Mouse (Mus musculus) gastrocnemius, postnatal 36 days (tissue): ENCODE results near the gene Ccdc87. TPM values are rescaled to one million over a fixed set of nuclear protein-coding genes. Genes with fewer than 3 reads are reported as not detected.
"Not testable (repeated sequence)": the region's sequence is repeated elsewhere in the genome, so short reads cannot be mapped to it uniquely, and the experiment has no call there.

ENCODE experiments used
- DNase-seq, 2 experiments: peaks; one replicate each; pipeline ENCODE4 v3.0.0; 2022
- intact Hi-C: fragments of 180-260 bp; cut with DNase I; formaldehyde crosslinking; loops from one replicate; pipeline ENCODE4 v1.15.1; 2025
- long read RNA-seq, 2 experiments: library from polyadenylated mRNA; stranded (forward); transcript quantifications; one replicate each; pipeline ENCODE4 v2.0.0; 2021
- total RNA-seq, 2 experiments: library from RNA; stranded (reverse); gene quantifications; 2 replicates each; pipeline ENCODE4 v1.2.3; 2021

Ccdc87 gene
- not detected for total RNA-seq
- long read RNA-seq, experiment 1: 0 reads
- long read RNA-seq, experiment 2: 0 reads

DNA sequence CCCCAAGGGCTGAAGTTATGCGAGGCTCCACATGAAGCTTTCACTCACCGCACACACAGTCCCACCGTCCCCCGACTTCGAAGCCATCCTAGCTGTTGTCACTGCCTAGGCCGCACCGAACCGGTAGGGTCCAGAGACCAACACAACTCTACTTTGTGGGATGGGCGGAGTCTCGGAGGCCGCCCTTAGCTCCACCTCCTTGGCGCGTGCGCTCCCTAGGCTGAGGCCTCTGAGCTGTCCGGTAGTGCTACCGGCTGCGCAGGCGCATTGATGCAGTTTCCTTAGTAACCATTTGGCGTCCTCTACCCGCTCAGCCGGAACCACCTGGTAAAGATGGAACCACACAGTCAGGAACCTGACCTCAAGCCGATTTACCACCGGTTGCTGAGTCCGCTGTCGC lies at the start of gene Ccdc87, which contains the start of gene Ccs:
Gene Ccdc87 (plus strand): TSS at position 218 of the 400 bp plus-strand sequence.
Gene Ccs (minus strand): TSS at position 184 of the 400 bp plus-strand sequence.
- intact Hi-C loops: no loop called here
- peak; percentile 96 for DNase-seq

GRCm38 (mm10) chr19:4793281-4793830 lies 45.8 kb upstream of the Ccdc87 start:
- DNase-seq: no peak
- intact Hi-C loops: no loop called here

GRCm38 (mm10) chr19:4793831-4794422 lies 45.2 kb upstream of the Ccdc87 start, which contains the start of gene Rbm4:
Rbm4 (minus strand) TSS chr19:4793901.
- DNase-seq: peak; percentile 86 to 96
- intact Hi-C loops: no loop called here

- intact Hi-C loops: no loop called here
- no peak for DNase-seq
Measured at GRCm38 (mm10) chr19:4795929-4796328, 43.2 kb upstream of the Ccdc87 start.

DNA sequence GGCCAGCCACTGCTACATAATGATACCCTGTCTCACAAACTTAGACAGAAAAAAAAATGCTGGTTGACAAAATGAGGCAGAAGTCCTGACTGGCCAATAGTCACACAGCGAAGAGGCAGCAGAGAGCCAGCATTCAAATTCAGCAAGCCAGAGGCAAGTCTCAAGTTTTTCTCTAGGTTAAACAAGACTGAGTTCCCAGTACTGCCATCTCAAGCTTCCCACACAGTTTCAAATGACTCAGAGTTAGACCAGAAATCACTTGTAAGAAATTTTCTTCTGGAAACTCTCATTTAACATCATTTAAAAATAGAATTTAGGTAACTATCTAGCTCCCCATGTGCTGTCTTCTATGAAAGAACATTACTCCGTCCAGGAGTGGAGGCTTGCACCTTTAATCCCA lies 41.3 kb upstream of the Ccdc87 start:
- no peak for DNase-seq
- intact Hi-C loops: no loop called here

DNA sequence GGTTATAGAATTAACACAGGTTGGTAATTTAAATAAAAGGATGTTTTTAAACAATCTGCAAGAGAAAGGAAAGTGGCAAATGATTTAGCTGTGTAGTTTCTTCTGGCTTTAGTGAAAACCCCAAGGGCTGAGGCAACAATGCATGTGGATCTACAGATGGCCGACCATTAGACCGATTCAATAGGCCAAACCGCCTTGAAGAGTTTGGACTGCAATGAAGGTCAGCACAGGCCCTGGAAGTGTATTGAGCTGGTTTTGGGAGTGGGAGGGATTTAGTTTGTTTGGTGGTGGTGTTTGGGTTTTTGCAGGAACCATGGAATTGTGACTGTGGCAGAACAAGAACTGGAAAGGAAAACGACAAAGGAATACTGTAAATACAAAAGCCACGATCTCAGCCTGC lies 40.1 kb upstream of the Ccdc87 start:
- DNase-seq: no peak
- intact Hi-C loops: no loop called here

DNA sequence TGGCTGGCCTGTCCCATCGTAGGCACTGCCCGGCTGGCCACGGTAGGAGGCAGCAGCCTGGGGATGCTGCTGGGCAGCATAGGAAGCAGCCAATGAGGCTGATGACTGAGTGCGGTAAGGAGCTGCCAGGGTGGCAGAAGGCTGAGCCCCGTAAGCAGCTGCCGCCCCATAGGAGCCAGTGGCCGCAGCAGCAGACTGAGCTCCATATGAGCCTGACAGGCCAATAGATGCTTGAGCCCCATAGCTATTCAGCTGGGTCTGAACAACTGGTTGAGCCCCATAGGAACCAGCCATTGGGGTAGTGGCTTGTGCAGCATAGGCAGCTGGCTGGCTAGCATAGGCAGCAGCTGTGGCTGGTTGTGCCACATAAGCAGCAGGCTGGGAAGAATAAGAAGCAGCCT lies 36.5 kb upstream of the Ccdc87 start:
- intact Hi-C loops: no loop called here

GRCm38 (mm10) chr19:4803283-4803682 lies 35.9 kb upstream of the Ccdc87 start:
- no peak for DNase-seq
- intact Hi-C loops: no loop called here

More for the DNA sequence above, 36.5 kb upstream of the Ccdc87 start:
- no peak for DNase-seq

- no peak for DNase-seq
- intact Hi-C loops: loop anchor here (5.0 kb wide), 1 partner anchor 53 kb away; the partner anchor contains the start of gene Rbm4b
Measured at GRCm38 (mm10) chr19:4810309-4810708, 28.9 kb upstream of the Ccdc87 start.

- DNase-seq: no peak
- intact Hi-C loops: loop anchor here (5.0 kb wide), 1 partner anchor 53 kb away; the partner anchor contains the start of gene Rbm4b
Measured at GRCm38 (mm10) chr19:4810746-4811062, 28.5 kb upstream of the Ccdc87 start.

GRCm38 (mm10) chr19:4811063-4811908 lies 27.9 kb upstream of the Ccdc87 start, which contains the start of the genes Gm21992 and Rbm14:
Gm21992 (minus strand) TSS chr19:4811612.
Rbm14 (minus strand) TSS chr19:4811634.
- peak; percentile 98 for DNase-seq
- intact Hi-C loops: loop anchor here (5.0 kb wide), 1 partner anchor 54 kb away; the partner anchor contains the start of gene Rbm4b

DNA sequence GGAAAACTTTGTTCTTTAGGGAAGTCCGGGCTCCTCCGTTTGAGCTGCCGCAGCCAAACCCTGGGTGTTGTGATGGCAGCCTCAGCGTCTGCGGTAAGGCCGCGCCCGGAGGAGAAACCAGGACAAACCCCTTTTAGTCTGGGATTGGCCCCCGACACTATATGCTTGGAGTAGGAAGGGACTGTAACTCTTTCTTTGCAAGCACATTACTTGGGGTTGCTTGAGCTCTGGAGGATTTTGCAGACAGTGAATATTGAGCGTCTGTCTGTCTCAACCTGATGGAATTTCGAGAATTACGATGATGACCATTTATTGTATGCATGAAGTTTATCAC lies 27.3 kb upstream of the Ccdc87 start:
- DNase-seq: no peak
- intact Hi-C loops: loop anchor here (5.0 kb wide), 1 partner anchor 55 kb away; the partner anchor contains the start of gene Rbm4b

- DNase-seq: not testable (repeated sequence)
- intact Hi-C loops: loop anchor here (5.0 kb wide), 1 partner anchor 55 kb away; the partner anchor contains the start of gene Rbm4b
Measured at GRCm38 (mm10) chr19:4812334-4812949, 26.7 kb upstream of the Ccdc87 start.

- DNase-seq: no peak
- intact Hi-C loops: loop anchor here (5.0 kb wide), 1 partner anchor 56 kb away; the partner anchor contains the start of gene Rbm4b
Measured at GRCm38 (mm10) chr19:4813015-4813414, 26.2 kb upstream of the Ccdc87 start.

DNA sequence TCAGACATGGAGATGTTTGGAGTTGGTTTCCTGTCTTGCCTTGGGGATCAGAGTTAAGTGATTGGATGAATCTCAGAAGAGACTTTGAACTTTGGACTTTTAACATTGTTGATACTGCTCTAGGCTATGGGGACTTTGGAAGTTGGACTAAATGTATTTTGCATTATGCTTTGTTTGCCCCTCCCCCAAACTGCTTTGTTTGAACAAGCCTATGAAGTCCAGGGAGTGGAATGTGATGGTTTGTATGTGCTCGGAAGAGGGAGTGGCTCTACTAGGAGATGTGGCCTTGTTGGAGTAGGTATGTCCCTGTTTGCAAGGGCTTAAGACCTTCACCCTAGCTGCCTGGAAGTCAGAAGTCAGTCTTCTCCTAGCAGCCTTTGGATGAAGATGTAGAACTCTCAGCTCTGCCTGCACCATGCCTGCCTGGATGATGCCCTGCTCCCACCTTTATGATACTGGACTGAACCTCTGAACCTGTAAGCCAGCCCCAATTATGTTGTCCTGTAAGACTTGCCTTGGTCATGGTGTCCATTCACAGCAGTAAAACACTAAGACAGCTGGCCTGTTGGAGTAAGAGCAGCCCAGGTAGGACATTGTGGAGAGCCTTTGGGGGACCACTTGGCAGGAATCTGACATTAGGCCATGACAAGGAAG lies 21.9 kb upstream of the Ccdc87 start:
- intact Hi-C loops: no loop called here
- DNase-seq: no peak

GRCm38 (mm10) chr19:4820678-4821303 lies 18.4 kb upstream of the Ccdc87 start:
- DNase-seq: peak; percentile 77 to 81
- intact Hi-C loops: no loop called here

DNA sequence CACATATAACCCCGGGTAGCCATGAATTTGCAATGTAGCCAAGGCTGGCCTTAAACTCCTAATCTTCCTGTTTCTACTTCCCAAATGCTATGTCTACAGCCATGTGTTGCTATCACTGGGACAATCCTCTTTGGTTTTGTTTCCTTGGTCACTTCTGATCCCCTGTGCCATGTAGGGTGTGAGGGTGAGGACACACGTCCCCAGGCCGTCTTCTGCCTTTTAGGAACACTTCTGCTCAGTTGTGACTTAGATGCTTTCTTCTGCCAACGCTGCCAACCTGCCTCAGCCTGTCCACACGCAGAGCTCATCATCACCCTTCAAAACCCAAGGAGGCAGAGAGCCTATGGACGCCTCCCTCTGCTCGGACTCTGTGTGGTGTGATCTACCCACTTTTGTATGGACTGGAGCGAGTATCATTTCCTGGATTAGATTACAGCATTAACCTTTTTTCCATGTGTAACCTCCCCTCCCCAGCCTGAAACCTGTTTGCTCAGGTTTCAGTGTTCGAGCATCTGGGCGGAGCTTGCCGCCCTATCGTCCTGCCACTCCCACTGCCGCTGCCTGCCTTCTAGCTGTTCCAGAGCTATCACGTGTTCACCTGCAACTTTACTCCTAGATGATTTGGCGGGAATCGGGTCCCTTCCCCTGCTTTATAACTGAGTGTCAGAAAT lies 10.6 kb upstream of the Ccdc87 start:
- intact Hi-C loops: no loop called here
- DNase-seq: no peak

DNA sequence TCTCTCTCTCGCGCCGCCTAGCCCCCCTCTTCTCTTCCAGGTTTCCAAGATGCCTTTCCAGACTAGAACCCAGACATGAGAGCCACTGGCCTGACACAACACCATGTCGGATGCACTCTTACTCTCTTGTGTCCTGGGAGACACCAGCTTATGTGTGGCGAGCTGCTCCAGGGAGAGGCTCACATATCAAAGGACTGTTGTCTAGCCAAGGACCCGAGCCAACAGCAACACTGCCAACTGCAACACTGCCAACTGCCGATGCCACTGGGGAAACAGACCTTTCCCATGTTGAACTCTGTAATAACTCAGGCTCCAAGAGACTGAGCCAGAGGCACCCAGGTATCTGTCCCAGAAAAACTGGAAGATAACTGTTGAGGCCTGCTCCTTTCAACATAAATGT lies 10.0 kb upstream of the Ccdc87 start:
- DNase-seq: peak; percentile 70 to 78
- intact Hi-C loops: no loop called here

DNA sequence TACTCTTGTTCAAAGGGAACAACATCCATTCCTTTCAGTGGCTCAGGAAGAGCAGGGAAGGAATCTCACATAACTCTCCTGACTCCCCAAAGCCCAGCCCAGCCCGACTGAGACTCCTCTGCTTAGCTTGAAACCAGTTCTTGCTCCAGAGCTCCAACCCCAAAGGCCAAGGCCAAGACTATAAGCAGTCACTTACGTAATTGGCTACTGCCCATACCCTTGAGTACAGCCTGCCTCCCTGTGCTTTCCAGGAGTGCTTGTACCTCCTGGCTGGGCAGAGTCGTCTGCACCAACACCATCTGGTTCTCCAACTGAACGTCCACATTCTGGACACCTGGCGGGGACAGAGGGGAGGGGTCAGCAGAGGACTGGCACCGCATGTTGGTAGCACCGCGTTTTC lies 5.2 kb upstream of the Ccdc87 start:
- intact Hi-C loops: no loop called here
- DNase-seq: no peak
